Mouse (Mus musculus): Measurements from ENCODE around the gene Lingo2.

- TF ChIP-seq GATA1 (IDR thresholded peaks at IDR 0.05; ENCODE audit: low read depth, low read length) (no peak), TCF12 (IDR thresholded peaks at IDR 0.05; ENCODE audit: low read depth, low read length) (no peak), EP300 (IDR thresholded peaks at IDR 0.05; ENCODE audit: low read depth in 1 of 2, low read length in 2 of 2) (no peak), CHD2 (IDR thresholded peaks at IDR 0.05; ENCODE audit: low read length) (no peak), RAD21 (IDR thresholded peaks at IDR 0.05; ENCODE audit: low read depth, low read length) (no peak), SMC3 (IDR thresholded peaks at IDR 0.05; ENCODE audit: low read depth, low read length) (no peak), CTCF (IDR thresholded peaks at IDR 0.05 in 2 of 3, conservative IDR thresholded peaks at IDR 0.05 in 1 of 3; ENCODE audit: control insufficient read depth in 1 of 3, insufficient read depth in 1 of 3, low read depth in 2 of 3, low read length in 3 of 3, poor library complexity in 1 of 3, severe bottlenecking in 1 of 3) (no peak), POLR2A (IDR thresholded peaks at IDR 0.05; ENCODE audit: control insufficient read depth in 1 of 2, insufficient read depth in 1 of 2, low read depth in 1 of 2, low read length in 2 of 2, poor library complexity in 1 of 2) (no peak), RCOR1 (IDR thresholded peaks at IDR 0.05; ENCODE audit: low read depth, low read length) (no peak), MAX (IDR thresholded peaks at IDR 0.05; ENCODE audit: low read length) (no peak), UBTF (IDR thresholded peaks at IDR 0.05; ENCODE audit: borderline replicate concordance, insufficient read depth, low read depth, low read length) (no peak)
Observed at GRCm38 (mm10) chr4:35761181-35761580, 1190.4 kb downstream of the Lingo2 start.

Data from MEL (cell line).